In genomic region chr2:118307561-118307960, GRCm38 (mm10) we compare ENCODE assay signal across 8 mouse cellular contexts. TPM values are rescaled to one million over a fixed set of nuclear protein-coding genes. Genes with fewer than 3 reads are reported as not detected.
A peak's percentile ranks its signal among the peaks of the same experiment; 100 is the strongest.
DNase-seq lines count a peak whose midpoint lies in the region; TF ChIP-seq lines count a peak whose summit lies in the region.
"Had no signal": no experiment of that assay in that cellular context is flagged by ENCODE, and none has a peak within 500 bp of the region (broad histone marks: within the 10 kb centered on the region; RNA-seq: fewer than 3 reads in every experiment).

No protein-coding gene starts in this region.

- no peak for TF ChIP-seq POLR2A in olfactory bulb, adult 2 months (IDR thresholded peaks at IDR 0.05; ENCODE audit: insufficient read depth, low read depth, low read length)

- 0 out of 2 replicates have a peak overlapping the region, but pooled peaks have one; percentile 11 for H3K4me3 ChIP-seq in olfactory bulb, adult 2 months (ENCODE audit: insufficient read depth, low read depth, low read length)
- H3K4me3 ChIP-seq: heart, embryonic 15.5 days had no signal

- H3K4me1 ChIP-seq in olfactory bulb, adult 2 months (ENCODE audit: control insufficient read depth, insufficient read depth, low read length), result no peaks in the 10 kb centered on the region
- H3K4me1 ChIP-seq: heart, embryonic 15.5 days had no signal

- H3K27ac ChIP-seq in olfactory bulb, adult 2 months (ENCODE audit: insufficient read depth, low read depth, low read length), result no peak overlapping the region
- H3K27ac ChIP-seq: heart, embryonic 15.5 days had no signal

- no peak for TF ChIP-seq CTCF in olfactory bulb, adult 2 months (IDR thresholded peaks at IDR 0.05; ENCODE audit: insufficient read depth, low read depth, low read length)

- DNase-seq in lung, postnatal 36 days, result peak; percentile 23
- DNase-seq in lung, postnatal 10 days, result no peak
- peak; percentile 90 for DNase-seq in cerebellum, adult 11-12 months
- peak; percentile 46 to 59 for DNase-seq in layer of hippocampus, adult 18-20 months (ENCODE audit: low spot score in 2 of 2)
- DNase-seq in adrenal gland, adult 2 months, result no peak
- DNase-seq in urinary bladder, postnatal 25 days (ENCODE audit: low spot score), result no peak

- WGBS in olfactory bulb, adult 2 months, result 59% methylated on average over 8 of the region's 8 CpGs

RNA-seq across cellular contexts. Expression of gene Fsip1, which starts 50.8 kb away (rescaled TPM):
- total RNA-seq in layer of hippocampus, adult 18-20 months (2021), result 1 to 10 TPM in 1 of 2 experiments, under 1 TPM in 1; 0.68 to 1.2 TPM
- not detected in 2 replicates for polyA plus RNA-seq in olfactory bulb, adult 2 months (2012; ENCODE audit: insufficient read depth, insufficient read length, low replicate concordance, missing spikeins)
- under 1 TPM; 0.37 to 0.45 TPM for total RNA-seq in adrenal gland, adult 2 months (2021)
- polyA plus RNA-seq in adrenal gland, adult 2 months (2012; rRNA removed), result not detected in 2 replicates

Comparison
In these comparisons a context has a peak if more than half of its experiments do, and no peak if none do; other contexts are left out.
1. DNase-seq: peak in lung, postnatal 36 days (single experiment), cerebellum, adult 11-12 months (single experiment) and layer of hippocampus, adult 18-20 months (2 of 2); none in lung, postnatal 10 days (single experiment), adrenal gland, adult 2 months (single experiment) and urinary bladder, postnatal 25 days (single experiment).